Mouse (Mus musculus): ENCODE data around the gene Dusp28.

Gene Dusp28

DNA sequence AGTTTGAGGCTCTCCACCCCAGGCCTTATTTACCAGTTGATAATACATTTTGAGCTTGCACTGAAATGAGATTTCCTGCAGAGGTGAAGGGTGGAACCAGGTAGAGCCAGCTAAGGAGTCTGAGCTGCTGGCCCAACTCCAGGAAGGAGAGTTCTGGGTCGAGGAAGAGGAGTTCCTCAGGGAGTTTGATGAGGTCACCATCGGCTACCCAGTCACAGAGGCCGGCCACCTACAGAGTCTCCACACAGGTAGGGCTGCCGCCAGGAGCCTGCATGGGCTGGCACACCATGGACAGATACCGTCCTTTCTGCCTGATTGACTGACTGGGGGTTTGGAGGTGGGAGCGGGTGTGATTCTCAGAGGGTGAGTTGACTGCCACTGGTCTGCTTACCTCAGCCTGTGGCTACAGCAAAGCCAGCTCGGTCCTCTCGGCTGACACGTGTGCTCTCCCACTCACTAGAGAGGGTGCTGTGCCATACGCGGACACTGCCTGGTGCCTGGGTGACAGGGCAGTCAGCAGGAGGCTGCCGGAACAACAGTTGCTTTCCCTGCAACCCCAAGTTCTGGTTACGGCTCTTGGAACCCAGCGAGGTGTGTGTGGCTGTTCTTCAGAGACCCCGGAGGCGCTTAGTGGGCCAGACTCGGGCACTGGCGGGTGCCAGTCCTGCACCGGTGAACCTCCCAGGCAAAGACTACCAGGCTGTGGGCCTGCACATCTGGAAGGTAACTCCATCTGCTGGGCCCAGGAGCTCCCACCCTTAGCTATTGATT, 36.6 kb downstream of the Dusp28 start:
- DNase-seq = no peak

DNA sequence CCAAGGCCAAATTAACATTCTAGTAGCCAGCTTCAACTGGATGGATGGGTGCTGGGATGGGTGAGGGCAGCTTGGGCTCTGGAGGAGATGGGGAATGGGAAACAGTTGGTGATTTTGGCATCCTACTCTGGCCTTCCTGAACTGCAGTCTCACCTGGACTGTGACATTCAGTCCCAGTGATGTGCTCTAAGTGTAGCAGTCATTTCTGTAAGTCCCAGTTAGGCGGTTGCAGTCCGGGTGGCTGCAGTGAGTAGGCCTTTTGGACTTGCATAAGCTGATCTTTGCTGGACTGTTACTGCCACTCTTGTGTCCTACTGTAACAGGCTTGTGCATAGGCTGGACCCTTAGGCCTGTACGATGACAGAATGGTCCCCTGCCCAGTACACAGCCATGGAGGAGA, 41.2 kb downstream of the Dusp28 start:
- no peak for DNase-seq

GRCm38 (mm10) chr1:92949426-92949825, 42.6 kb downstream of the Dusp28 start:
- no peak for DNase-seq

GRCm38 (mm10) chr1:92950607-92951006, 43.8 kb downstream of the Dusp28 start, which contains the start of gene Gpr35:
Gpr35 (plus strand) TSS chr1:92950865.
- no peak for DNase-seq

DNA sequence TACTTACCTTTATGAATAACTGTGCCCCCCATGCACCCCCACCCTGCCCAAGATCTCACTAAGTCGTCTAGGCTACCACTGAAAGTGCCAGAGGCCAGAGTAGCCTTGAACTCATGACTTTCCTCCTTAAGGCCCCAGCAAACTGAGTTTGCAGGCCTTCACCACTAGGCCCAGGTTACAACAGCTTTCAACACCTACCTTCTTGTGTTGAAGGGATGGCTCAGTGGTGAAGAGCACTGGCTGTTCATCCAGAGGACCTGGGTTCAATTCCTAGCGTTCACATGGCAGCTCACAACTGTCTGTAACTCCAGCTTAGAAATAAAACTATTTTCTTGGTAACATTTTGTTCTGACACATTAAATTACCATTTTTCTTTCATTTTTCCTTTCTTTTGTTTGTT, 46.9 kb downstream of the Dusp28 start:
- no peak for DNase-seq

- DNase-seq = peak; percentile 62
Measured at GRCm38 (mm10) chr1:92956571-92957335, 50.0 kb downstream of the Dusp28 start.

Measured in kidney, adult 11 months (tissue).